Mouse (Mus musculus): ENCODE data around the gene Nrxn2. TPM values are rescaled to one million over a fixed set of nuclear protein-coding genes. Genes with fewer than 3 reads are reported as not detected.

Gene Nrxn2
- polyA plus RNA-seq, 1 experiment: 2.9 TPM

- Histone ChIP-seq H3K27ac (ENCODE audit: insufficient read depth, low read depth, low read length) (no peak overlapping the region), H3K4me1 (ENCODE audit: control insufficient read depth, insufficient read depth, insufficient read length, low read length) (no peaks in the 10 kb centered on the region), H3K36me3 (ENCODE audit: control insufficient read depth, insufficient read depth, low read length) (no peaks in the 10 kb centered on the region), H3K27me3 (ENCODE audit: control insufficient read depth, insufficient read depth, low read length) (peaks cover under 1% of the 10 kb centered on the region; the same call in 1 of the 2 replicates), H3K4me3 (ENCODE audit: low read depth, low read length) (no peak overlapping the region)
- 65% methylated on average over 10 of the region's 10 CpGs for WGBS
- no peak for TF ChIP-seq CTCF (IDR thresholded peaks at IDR 0.05; ENCODE audit: extremely low read depth, insufficient read length, insufficient replicate concordance, low read depth, low read length)
- TF ChIP-seq POLR2A (IDR thresholded peaks at IDR 0.05; ENCODE audit: low read depth, low read length): no peak
Measured at GRCm38 (mm10) chr19:6464306-6465071, 46.0 kb downstream of the Nrxn2 start.

- WGBS: 66% methylated on average over 5 of the region's 5 CpGs
- Histone ChIP-seq H3K36me3 (ENCODE audit: control insufficient read depth, insufficient read depth, low read length) (no peaks in the 10 kb centered on the region), H3K27ac (ENCODE audit: insufficient read depth, low read depth, low read length) (no peak overlapping the region), H3K27me3 (ENCODE audit: control insufficient read depth, insufficient read depth, low read length) (no peaks in the 10 kb centered on the region; the same call in 1 of the 2 replicates), H3K4me3 (ENCODE audit: low read depth, low read length) (no peak overlapping the region), H3K4me1 (ENCODE audit: control insufficient read depth, insufficient read depth, insufficient read length, low read length) (no peaks in the 10 kb centered on the region)
- no peak for TF ChIP-seq CTCF (IDR thresholded peaks at IDR 0.05; ENCODE audit: extremely low read depth, insufficient read length, insufficient replicate concordance, low read depth, low read length)
Measured at GRCm38 (mm10) chr19:6465090-6465489, 46.6 kb downstream of the Nrxn2 start.

- Histone ChIP-seq H3K36me3 (ENCODE audit: control insufficient read depth, insufficient read depth, low read length) (no peaks in the 10 kb centered on the region), H3K27ac (ENCODE audit: insufficient read depth, low read depth, low read length) (no peak overlapping the region)
- TF ChIP-seq CTCF (IDR thresholded peaks at IDR 0.05; ENCODE audit: extremely low read depth, insufficient read length, insufficient replicate concordance, low read depth, low read length): no peak
- TF ChIP-seq POLR2A (IDR thresholded peaks at IDR 0.05; ENCODE audit: low read depth, low read length): no peak
Measured at GRCm38 (mm10) chr19:6466945-6467344, 48.4 kb downstream of the Nrxn2 start.

GRCm38 (mm10) chr19:6467374-6467979, 48.9 kb downstream of the Nrxn2 start:
- Histone ChIP-seq H3K36me3 (ENCODE audit: control insufficient read depth, insufficient read depth, low read length) (no peaks in the 10 kb centered on the region), H3K4me3 (ENCODE audit: low read depth, low read length) (no peak overlapping the region), H3K27me3 (ENCODE audit: control insufficient read depth, insufficient read depth, low read length) (no peaks in the 10 kb centered on the region), H3K4me1 (ENCODE audit: control insufficient read depth, insufficient read depth, insufficient read length, low read length) (no peaks in the 10 kb centered on the region), H3K27ac (ENCODE audit: insufficient read depth, low read depth, low read length) (no peak overlapping the region)
- TF ChIP-seq POLR2A (IDR thresholded peaks at IDR 0.05; ENCODE audit: low read depth, low read length) (no peak), CTCF (IDR thresholded peaks at IDR 0.05; ENCODE audit: extremely low read depth, insufficient read length, insufficient replicate concordance, low read depth, low read length) (no peak)
- 82% methylated on average over 15 of the region's 15 CpGs for WGBS

More at GRCm38 (mm10) chr19:6466945-6467344, 48.4 kb downstream of the Nrxn2 start:
- H3K4me1 ChIP-seq (ENCODE audit: control insufficient read depth, insufficient read depth, insufficient read length, low read length): no peaks in the 10 kb centered on the region
- WGBS: 85% methylated on average over 3 of the region's 3 CpGs
- H3K4me3 ChIP-seq (ENCODE audit: low read depth, low read length): no peak overlapping the region
- no peaks in the 10 kb centered on the region for H3K27me3 ChIP-seq (ENCODE audit: control insufficient read depth, insufficient read depth, low read length)

GRCm38 (mm10) chr19:6471630-6472029, 53.1 kb downstream of the Nrxn2 start:
- no peak overlapping the region for H3K4me3 ChIP-seq (ENCODE audit: low read depth, low read length)
- no peaks in the 10 kb centered on the region for H3K4me1 ChIP-seq (ENCODE audit: control insufficient read depth, insufficient read depth, insufficient read length, low read length)
- H3K27me3 ChIP-seq (ENCODE audit: control insufficient read depth, insufficient read depth, low read length): no peaks in the 10 kb centered on the region
- TF ChIP-seq CTCF (IDR thresholded peaks at IDR 0.05; ENCODE audit: extremely low read depth, insufficient read length, insufficient replicate concordance, low read depth, low read length) (no peak), POLR2A (IDR thresholded peaks at IDR 0.05; ENCODE audit: low read depth, low read length) (no peak)
- WGBS: 75% methylated on average over 5 of the region's 5 CpGs
- H3K36me3 ChIP-seq (ENCODE audit: control insufficient read depth, insufficient read depth, low read length): no peaks in the 10 kb centered on the region
- H3K27ac ChIP-seq (ENCODE audit: insufficient read depth, low read depth, low read length): no peak overlapping the region

- Histone ChIP-seq H3K27ac (ENCODE audit: insufficient read depth, low read depth, low read length) (no peak overlapping the region), H3K36me3 (ENCODE audit: control insufficient read depth, insufficient read depth, low read length) (no peaks in the 10 kb centered on the region), H3K4me3 (ENCODE audit: low read depth, low read length) (no peak overlapping the region), H3K4me1 (ENCODE audit: control insufficient read depth, insufficient read depth, insufficient read length, low read length) (peaks cover 3% of the 10 kb centered on the region; the same call in 1 of the 2 replicates), H3K27me3 (ENCODE audit: control insufficient read depth, insufficient read depth, low read length) (no peaks in the 10 kb centered on the region)
- no peak for TF ChIP-seq POLR2A (IDR thresholded peaks at IDR 0.05; ENCODE audit: low read depth, low read length)
- TF ChIP-seq CTCF (IDR thresholded peaks at IDR 0.05; ENCODE audit: extremely low read depth, insufficient read length, insufficient replicate concordance, low read depth, low read length): no peak
- 81% methylated on average over 9 of the region's 9 CpGs for WGBS
Measured at GRCm38 (mm10) chr19:6472821-6473220, 54.3 kb downstream of the Nrxn2 start.

GRCm38 (mm10) chr19:6474706-6475105, 56.2 kb downstream of the Nrxn2 start:
- TF ChIP-seq POLR2A (IDR thresholded peaks at IDR 0.05; ENCODE audit: low read depth, low read length): no peak
- TF ChIP-seq CTCF (IDR thresholded peaks at IDR 0.05; ENCODE audit: extremely low read depth, insufficient read length, insufficient replicate concordance, low read depth, low read length): no peak
- Histone ChIP-seq H3K4me1 (ENCODE audit: control insufficient read depth, insufficient read depth, insufficient read length, low read length) (peaks cover 3% of the 10 kb centered on the region; the same call in 1 of the 2 replicates), H3K36me3 (ENCODE audit: control insufficient read depth, insufficient read depth, low read length) (no peaks in the 10 kb centered on the region), H3K27ac (ENCODE audit: insufficient read depth, low read depth, low read length) (no peak overlapping the region), H3K27me3 (ENCODE audit: control insufficient read depth, insufficient read depth, low read length) (no peaks in the 10 kb centered on the region), H3K4me3 (ENCODE audit: low read depth, low read length) (no peak overlapping the region)
- WGBS: 51% methylated on average over 15 of the region's 15 CpGs

Data from small intestine, adult 2 months (tissue).